Comparison of ENCODE assay signal across 10 mouse cellular contexts in the genomic region with DNA sequence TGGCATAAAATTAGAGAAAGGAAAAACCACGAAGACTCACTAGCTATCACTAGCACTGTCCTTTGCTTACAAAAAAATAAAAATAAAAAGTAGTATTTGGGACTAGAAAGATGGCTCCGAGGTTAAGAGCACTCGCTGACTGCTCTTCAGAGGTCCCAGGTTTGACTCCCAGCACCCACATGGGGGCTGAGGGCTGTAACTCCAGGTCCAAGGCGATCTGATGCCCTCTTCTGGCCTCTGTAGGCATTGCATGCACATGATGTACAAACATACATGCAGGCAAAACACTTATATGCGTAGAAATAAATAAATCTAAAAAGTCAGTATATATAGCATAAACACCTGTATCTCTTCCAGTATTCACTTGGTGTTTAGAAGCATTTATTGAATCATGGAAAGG. TPM values are rescaled to one million over a fixed set of nuclear protein-coding genes. Genes with fewer than 3 reads are reported as not detected.
DNase-seq lines count a peak whose midpoint lies in the region; ATAC-seq and TF ChIP-seq lines count a peak whose summit lies in the region.
"Had no signal": no experiment of that assay in that cellular context is flagged by ENCODE, and none has a peak within 500 bp of the region (broad histone marks: within the 10 kb centered on the region; RNA-seq: fewer than 3 reads in every experiment).

No protein-coding gene starts in this region.

- WGBS in cerebellum, adult 2 months = 68% methylated on average over 5 of the region's 5 CpGs
- 85% methylated on average over 5 of the region's 5 CpGs for WGBS in limb, embryonic 12.5 days
- WGBS in limb, embryonic 10.5 days = 84% methylated on average over 5 of the region's 5 CpGs
- WGBS in limb, embryonic 14.5 days = 80% methylated on average over 5 of the region's 5 CpGs

- no peak for DNase-seq in cerebellum, adult 2 months
- no peak for DNase-seq in cerebellum, adult 9-11 months
- no peak for DNase-seq in limb, embryonic 10.5 days (ENCODE audit: low spot score)
- peak; percentile 81 for DNase-seq in R1 (ENCODE audit: low read depth, low spot score)
- DNase-seq in limb, embryonic 14.5 days (ENCODE audit: low spot score) = no peak
- DNase-seq in adrenal gland, adult 8-10 months = no peak

- no peak overlapping the region for H3K4me2 ChIP-seq in limb, embryonic 12.5 days
- H3K4me2 ChIP-seq in limb, embryonic 14.5 days (replicated peaks; ENCODE audit: low read depth, low read length, severe bottlenecking) = no peak overlapping the region
- H3K4me2 ChIP-seq: hindbrain, embryonic 14.5 days had no signal

- H3K4me1 ChIP-seq in cerebellum, adult 2 months (ENCODE audit: control insufficient read depth, insufficient read depth, low read length) = peaks cover 22% of the 10 kb centered on the region; the same call in 1 of the 2 replicates
- peaks cover 40% of the 10 kb centered on the region for H3K4me1 ChIP-seq in limb, embryonic 12.5 days (replicated peaks)
- peaks cover 32% of the 10 kb centered on the region for H3K4me1 ChIP-seq in limb, embryonic 10.5 days
- H3K4me1 ChIP-seq in limb, embryonic 14.5 days (ENCODE audit: control insufficient read depth, insufficient read depth, low read length) = peaks cover 28% of the 10 kb centered on the region

- no peaks in the 10 kb centered on the region for H3K9me3 ChIP-seq in limb, embryonic 12.5 days
- no peaks in the 10 kb centered on the region for H3K9me3 ChIP-seq in limb, embryonic 10.5 days (replicated peaks)
- H3K9me3 ChIP-seq in limb, embryonic 14.5 days (ENCODE audit: control insufficient read depth, low read length) = no peaks in the 10 kb centered on the region

- H3K27ac ChIP-seq in cerebellum, adult 2 months (ENCODE audit: insufficient read depth, low read length) = no peak overlapping the region
- H3K27ac ChIP-seq in limb, embryonic 12.5 days = peak overlapping the region; percentile 54
- H3K27ac ChIP-seq in limb, embryonic 10.5 days = no peak overlapping the region
- H3K27ac ChIP-seq in limb, embryonic 14.5 days (replicated peaks; ENCODE audit: low read depth, low read length) = 0 out of 2 replicates have a peak overlapping the region, but pooled peaks have one; percentile 59
- H3K27ac ChIP-seq: hindbrain, embryonic 14.5 days; macrophage had no signal

- H3K4me3 ChIP-seq in cerebellum, adult 2 months (replicated peaks; ENCODE audit: insufficient read depth, low read depth, low read length) = no peak overlapping the region
- H3K4me3 ChIP-seq in limb, embryonic 12.5 days (replicated peaks) = no peak overlapping the region
- H3K4me3 ChIP-seq in limb, embryonic 10.5 days = no peak overlapping the region
- no peak overlapping the region for H3K4me3 ChIP-seq in limb, embryonic 14.5 days (replicated peaks; ENCODE audit: low read length)

- TF ChIP-seq POLR2A in cerebellum, adult 2 months (IDR thresholded peaks at IDR 0.05; ENCODE audit: borderline replicate concordance, insufficient read depth, low read length) = no peak
- no peak for TF ChIP-seq POLR2A in limb, embryonic 14.5 days (IDR thresholded peaks at IDR 0.05; ENCODE audit: borderline replicate concordance, extremely low read depth, insufficient read depth, insufficient read length)

- no peak overlapping the region for H3K9ac ChIP-seq in limb, embryonic 12.5 days (replicated peaks)
- no peak overlapping the region for H3K9ac ChIP-seq in limb, embryonic 14.5 days (ENCODE audit: low read depth, low read length, severe bottlenecking)
- H3K9ac ChIP-seq: hindbrain, embryonic 14.5 days had no signal

- no peaks in the 10 kb centered on the region for H3K36me3 ChIP-seq in limb, embryonic 12.5 days
- no peaks in the 10 kb centered on the region for H3K36me3 ChIP-seq in limb, embryonic 10.5 days
- H3K36me3 ChIP-seq in limb, embryonic 14.5 days (ENCODE audit: control insufficient read depth, insufficient read depth, low read length) = no peaks in the 10 kb centered on the region

- no peaks in the 10 kb centered on the region for H3K27me3 ChIP-seq in cerebellum, adult 2 months (ENCODE audit: control insufficient read depth, insufficient read depth, low read length)
- H3K27me3 ChIP-seq in limb, embryonic 12.5 days = no peaks in the 10 kb centered on the region
- no peaks in the 10 kb centered on the region for H3K27me3 ChIP-seq in limb, embryonic 10.5 days (ENCODE audit: low read depth, poor library complexity, severe bottlenecking)
- no peaks in the 10 kb centered on the region for H3K27me3 ChIP-seq in limb, embryonic 14.5 days (ENCODE audit: control insufficient read depth, insufficient read depth, low read length)

- peak; percentile 33; the same call in 1 of the 2 replicates for TF ChIP-seq CTCF in cerebellum, adult 2 months (IDR thresholded peaks at IDR 0.05; ENCODE audit: borderline replicate concordance, insufficient read depth, low read depth, low read length)

- no peak for ATAC-seq in limb, embryonic 12.5 days (ENCODE audit: insufficient number of reproducible peaks, insufficient read depth, low FRiP score, low TSS enrichment, low read depth)
- no peak for ATAC-seq in limb, embryonic 14.5 days (ENCODE audit: low FRiP score, low read depth)
- no peak for ATAC-seq in erythroid progenitor cell, adult 5-6 weeks (replicated peaks; ENCODE audit: low FRiP score, poor library complexity, severe bottlenecking)

RNA-seq across cellular contexts. Expression of gene Tspan9, which starts 43.5 kb away (rescaled TPM):
- polyA plus RNA-seq in cerebellum, adult 2 months (2012; rRNA removed) = 303 and 370 TPM in 2 replicates
- polyA plus RNA-seq in limb, embryonic 12.5 days (2016; fragmentation: Nextera tagmentation; extraction: Ambion mirVana) = 103 and 114 TPM in 2 replicates
- polyA plus RNA-seq in limb, embryonic 10.5 days (2016; fragmentation: Nextera tagmentation; extraction: Ambion mirVana) = 61.2 and 78.5 TPM in 2 replicates
- 151 and 192 TPM in 2 replicates for polyA plus RNA-seq in limb, embryonic 14.5 days (2012; rRNA removed)
- 134 and 141 TPM in 2 replicates for polyA plus RNA-seq in limb, embryonic 14.5 days (2014; fragmentation: Nextera tagmentation; extraction: Ambion mirVana)
- 10 to 100 TPM; 47.8 to 65.5 (median 52.4) TPM for total RNA-seq in adrenal gland, adult 8-10 months (2022)
- not detected in 2 replicates for total RNA-seq in erythroid progenitor cell, adult 5-6 weeks (2015; ENCODE audit: low replicate concordance)
- 0.39 TPM in 1 of 2 replicates, not detected in the other for total RNA-seq in erythroid progenitor cell, adult 5-6 weeks (2017; ENCODE audit: low replicate concordance)

Comparison
In these comparisons a context has a peak if more than half of its experiments do, and no peak if none do; other contexts are left out.
1. H3K27ac ChIP-seq: peak in limb, embryonic 12.5 days (single experiment) and limb, embryonic 14.5 days (single experiment); none in cerebellum, adult 2 months (single experiment) and limb, embryonic 10.5 days (single experiment).